Mouse (Mus musculus): Measurements from ENCODE around the gene Dock9.

- TF ChIP-seq POLR2A (IDR thresholded peaks at IDR 0.05; ENCODE audit: low read depth, low read length), result no peak
- no peak for TF ChIP-seq CTCF (conservative IDR thresholded peaks at IDR 0.05; ENCODE audit: insufficient read depth, insufficient read length, low read depth, low read length)
Observed at GRCm38 (mm10) chr14:121737277-121737676, 60.4 kb downstream of the Dock9 start.
